Mouse (Mus musculus): ENCODE data around the gene Maea. TPM values are rescaled to one million over a fixed set of nuclear protein-coding genes. Genes with fewer than 3 reads are reported as not detected.
A peak's percentile ranks its signal among the peaks of the same experiment; 100 is the strongest.

Maea gene
- total RNA-seq, 1 experiment from 2014 or later: 170 TPM

GRCm38 (mm10) chr5:33351556-33352272, 16.4 kb downstream of the Maea start:
- peak; percentile 88 for ATAC-seq (replicated peaks; ENCODE audit: insufficient number of reproducible peaks, low FRiP score, low TSS enrichment, poor library complexity, severe bottlenecking)

DNA sequence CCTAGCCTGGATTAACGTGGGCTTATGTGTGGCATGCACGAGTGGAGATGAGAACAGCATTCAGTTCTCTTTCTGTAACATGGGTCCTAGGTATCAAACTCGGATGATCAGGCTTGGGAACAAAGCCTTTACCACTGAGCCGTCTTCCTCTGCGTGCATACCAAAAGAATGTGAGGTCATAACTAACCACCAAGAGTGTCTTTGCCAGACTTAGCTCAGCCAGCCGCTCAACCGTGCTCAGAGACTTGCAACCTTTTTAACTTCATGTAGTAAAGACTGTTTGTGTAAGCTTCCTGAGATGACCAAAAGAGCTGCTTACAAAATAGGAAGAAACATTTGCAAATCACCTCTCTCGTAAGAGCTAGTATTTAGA, 16.9 kb downstream of the Maea start:
- ATAC-seq (replicated peaks; ENCODE audit: insufficient number of reproducible peaks, low FRiP score, low TSS enrichment, poor library complexity, severe bottlenecking): peak; percentile 46

GRCm38 (mm10) chr5:33353011-33353410, 17.7 kb downstream of the Maea start:
- no peak for ATAC-seq (replicated peaks; ENCODE audit: insufficient number of reproducible peaks, low FRiP score, low TSS enrichment, poor library complexity, severe bottlenecking)

- ATAC-seq (replicated peaks; ENCODE audit: insufficient number of reproducible peaks, low FRiP score, low TSS enrichment, poor library complexity, severe bottlenecking): no peak
These were observed 22.2 kb downstream of the Maea start for GRCm38 (mm10) chr5:33357494-33357893.

- ATAC-seq (replicated peaks; ENCODE audit: insufficient number of reproducible peaks, low FRiP score, low TSS enrichment, poor library complexity, severe bottlenecking): peak; percentile 92
These were observed 23.2 kb downstream of the Maea start for GRCm38 (mm10) chr5:33358467-33358866.

DNA sequence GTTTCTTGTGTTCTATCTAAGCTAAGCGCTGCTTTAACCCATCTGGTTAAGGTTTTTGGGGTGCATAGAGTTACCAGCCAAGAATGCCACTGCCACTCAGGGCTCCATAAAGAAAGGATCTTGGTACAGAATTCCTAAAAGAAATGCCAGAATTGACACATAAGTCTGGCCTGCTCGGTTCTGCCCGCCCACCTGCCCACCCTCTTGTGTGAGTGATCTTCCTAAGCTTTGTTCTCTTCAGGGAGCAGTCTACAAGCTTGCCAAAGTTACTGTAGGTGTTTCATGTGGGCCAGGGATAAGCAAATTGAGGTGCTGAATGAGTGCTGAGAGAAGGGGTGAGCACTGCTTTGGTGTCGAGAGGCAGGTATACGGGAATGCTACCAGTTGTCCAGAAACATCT, 28.0 kb downstream of the Maea start:
- no peak for ATAC-seq (replicated peaks; ENCODE audit: insufficient number of reproducible peaks, low FRiP score, low TSS enrichment, poor library complexity, severe bottlenecking)

GRCm38 (mm10) chr5:33368651-33369050, 33.3 kb downstream of the Maea start:
- no peak for ATAC-seq (replicated peaks; ENCODE audit: insufficient number of reproducible peaks, low FRiP score, low TSS enrichment, poor library complexity, severe bottlenecking)

- 0 out of 2 replicates have a peak, but pooled peaks have one; percentile 23 for ATAC-seq (replicated peaks; ENCODE audit: insufficient number of reproducible peaks, low FRiP score, low TSS enrichment, poor library complexity, severe bottlenecking)
These were observed 35.8 kb downstream of the Maea start for GRCm38 (mm10) chr5:33371137-33371536.

- no peak for ATAC-seq (replicated peaks; ENCODE audit: insufficient number of reproducible peaks, low FRiP score, low TSS enrichment, poor library complexity, severe bottlenecking)
These were observed 36.4 kb downstream of the Maea start for GRCm38 (mm10) chr5:33371668-33372067.

DNA sequence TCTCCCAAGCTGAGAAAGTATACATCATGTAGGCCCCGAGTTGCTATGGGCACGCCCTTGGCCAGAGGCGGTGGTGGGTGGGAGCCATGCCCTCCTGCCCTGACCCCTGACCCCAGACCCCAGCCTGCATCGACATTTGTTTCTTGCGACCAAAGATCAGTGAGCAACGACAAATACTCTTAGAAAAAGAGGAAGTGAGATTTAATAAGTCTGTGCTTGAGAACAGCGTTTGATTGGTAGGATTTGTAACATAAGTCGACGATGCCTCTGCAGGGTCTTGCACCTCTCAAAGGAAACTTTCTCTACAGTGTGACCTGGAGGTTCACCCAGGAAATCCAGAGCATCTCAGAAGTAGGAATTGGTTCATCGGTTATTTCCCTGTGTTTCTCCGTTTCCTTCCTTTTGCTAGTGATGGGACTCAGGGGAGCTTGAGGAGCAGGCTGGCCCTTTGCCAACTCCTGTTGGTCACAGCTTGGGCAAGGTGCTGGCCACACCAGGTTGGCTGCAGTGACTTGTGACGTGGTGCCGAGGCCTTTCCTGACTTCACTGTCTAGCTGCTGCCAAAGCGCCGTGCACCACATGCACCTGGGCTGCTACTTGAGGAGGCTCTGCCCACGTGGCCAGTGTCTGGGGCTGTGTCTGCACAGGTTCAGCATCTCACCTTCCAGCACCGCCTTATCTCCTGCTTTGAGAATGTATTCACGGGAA, 37.2 kb downstream of the Maea start:
- no peak; the same call in 1 of the 2 replicates for ATAC-seq (replicated peaks; ENCODE audit: insufficient number of reproducible peaks, low FRiP score, low TSS enrichment, poor library complexity, severe bottlenecking)

- ATAC-seq (replicated peaks; ENCODE audit: insufficient number of reproducible peaks, low FRiP score, low TSS enrichment, poor library complexity, severe bottlenecking): no peak
These were observed 41.9 kb downstream of the Maea start for GRCm38 (mm10) chr5:33377176-33377575.

GRCm38 (mm10) chr5:33377801-33378301, 42.5 kb downstream of the Maea start:
- ATAC-seq (replicated peaks; ENCODE audit: insufficient number of reproducible peaks, low FRiP score, low TSS enrichment, poor library complexity, severe bottlenecking): no peak; the same call in 1 of the 2 replicates

GRCm38 (mm10) chr5:33378302-33378854, 43.1 kb downstream of the Maea start, which contains the start of gene Uvssa:
TSS of gene Uvssa (plus strand) at chr5:33378549.
- ATAC-seq (replicated peaks; ENCODE audit: insufficient number of reproducible peaks, low FRiP score, low TSS enrichment, poor library complexity, severe bottlenecking): peak; percentile 88

DNA sequence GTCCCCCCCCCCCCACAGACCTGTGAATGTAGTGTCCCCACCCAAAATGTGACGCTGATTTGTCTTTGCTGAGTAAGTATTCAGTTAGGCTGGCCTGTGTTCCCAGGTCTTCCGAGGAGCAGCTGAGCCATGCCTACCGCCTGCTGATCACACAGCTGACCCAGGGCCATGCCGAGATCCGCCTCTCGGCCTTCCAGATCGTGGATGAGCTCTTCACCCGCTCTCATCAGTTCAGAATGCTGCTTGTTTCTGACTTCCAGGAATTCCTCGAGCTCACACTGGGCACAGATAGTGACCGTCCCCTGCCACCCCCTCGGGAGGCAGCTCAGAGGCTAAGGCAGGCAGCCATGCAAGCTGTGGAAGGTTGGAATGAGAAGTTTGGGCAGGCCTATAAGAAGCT, 52.2 kb downstream of the Maea start:
- no peak for ATAC-seq (replicated peaks; ENCODE audit: insufficient number of reproducible peaks, low FRiP score, low TSS enrichment, poor library complexity, severe bottlenecking)

- peak; percentile 61 for ATAC-seq (replicated peaks; ENCODE audit: insufficient number of reproducible peaks, low FRiP score, low TSS enrichment, poor library complexity, severe bottlenecking)
These were observed 58.5 kb downstream of the Maea start for GRCm38 (mm10) chr5:33393803-33394202.

- no peak for ATAC-seq (replicated peaks; ENCODE audit: insufficient number of reproducible peaks, low FRiP score, low TSS enrichment, poor library complexity, severe bottlenecking)
These were observed 60.4 kb downstream of the Maea start for GRCm38 (mm10) chr5:33395693-33396092.

- no peak for ATAC-seq (replicated peaks; ENCODE audit: insufficient number of reproducible peaks, low FRiP score, low TSS enrichment, poor library complexity, severe bottlenecking)
These were observed 61.5 kb downstream of the Maea start for GRCm38 (mm10) chr5:33396828-33397227.

DNA sequence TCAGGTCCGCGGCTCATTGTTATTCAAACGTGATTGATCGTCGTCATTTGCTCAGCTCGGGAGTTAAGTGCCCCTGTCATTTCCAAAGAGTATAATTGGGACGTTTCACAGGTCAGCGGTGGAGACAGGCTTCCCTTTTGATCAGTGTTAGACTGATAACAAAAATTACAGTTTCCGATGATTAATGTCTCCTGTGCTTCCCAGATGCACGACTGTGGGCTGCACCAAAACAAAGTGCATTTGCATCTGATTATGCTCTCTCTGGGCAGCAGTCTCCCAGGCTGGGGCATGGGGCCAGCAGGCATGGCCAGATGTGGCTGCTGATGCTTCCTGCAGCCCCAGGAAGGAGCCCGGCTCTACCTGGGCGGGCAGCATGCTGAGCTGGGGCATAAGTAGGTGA, 65.5 kb downstream of the Maea start:
- ATAC-seq (replicated peaks; ENCODE audit: insufficient number of reproducible peaks, low FRiP score, low TSS enrichment, poor library complexity, severe bottlenecking): no peak

DNA sequence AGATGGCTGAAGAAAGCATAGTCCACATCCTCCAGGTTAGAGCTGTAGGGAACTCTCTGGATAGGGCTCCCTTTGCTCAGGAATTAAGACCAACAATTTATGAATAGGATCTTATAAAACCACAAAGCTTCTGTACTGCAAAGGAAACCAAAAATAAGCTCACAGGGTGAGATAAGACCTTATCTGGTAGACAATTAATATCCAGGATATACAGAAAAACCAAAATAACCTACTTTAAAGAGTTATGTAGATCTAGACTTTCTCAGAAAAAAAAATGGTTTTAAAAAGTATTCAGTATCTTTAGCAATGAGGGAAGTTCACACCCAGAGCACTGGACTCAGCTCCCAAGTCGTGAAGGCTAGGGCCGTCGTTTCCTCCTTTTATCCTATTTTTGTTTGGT, 85.0 kb downstream of the Maea start:
- ATAC-seq (replicated peaks; ENCODE audit: insufficient number of reproducible peaks, low FRiP score, low TSS enrichment, poor library complexity, severe bottlenecking): no peak

Measured in monocyte, adult 5-6 weeks (primary cell).